Mouse (Mus musculus): ENCODE results near the gene Dab2ip. TPM values are rescaled to one million over a fixed set of nuclear protein-coding genes. Genes with fewer than 3 reads are reported as not detected.

Gene Dab2ip
- polyA plus RNA-seq, 1 experiment from 2014 or later, result 26.3 TPM

GRCm38 (mm10) chr2:35702608-35703007, 144.5 kb downstream of the Dab2ip start:
- ATAC-seq (ENCODE audit: low FRiP score, low TSS enrichment), result no peak
- 81% methylated on average over 6 of the region's 6 CpGs for WGBS
- peaks cover 6% of the 10 kb centered on the region for H3K4me1 ChIP-seq (ENCODE audit: insufficient read depth, low read length)

GRCm38 (mm10) chr2:35703241-35703640, 145.2 kb downstream of the Dab2ip start:
- Histone ChIP-seq H3K4me1 (ENCODE audit: insufficient read depth, low read length) (no peaks in the 10 kb centered on the region; the same call in 1 of the 2 replicates), H3K4me3 (ENCODE audit: low read length) (no peak overlapping the region), H3K4me2 (replicated peaks; ENCODE audit: low read depth, low read length) (no peak overlapping the region), H3K9me3 (ENCODE audit: low read length) (no peaks in the 10 kb centered on the region), H3K36me3 (ENCODE audit: insufficient read depth, low read length) (peaks cover 4% of the 10 kb centered on the region; the same call in 1 of the 2 replicates), H3K27me3 (ENCODE audit: insufficient read depth, low read length) (no peaks in the 10 kb centered on the region), H3K9ac (replicated peaks; ENCODE audit: low read length) (no peak overlapping the region), H3K27ac (ENCODE audit: low read length) (peak overlapping the region; percentile 35)
- 90% methylated on average over 3 of the region's 3 CpGs for WGBS
- no peak for ATAC-seq (ENCODE audit: low FRiP score, low TSS enrichment)

More at GRCm38 (mm10) chr2:35702608-35703007, 144.5 kb downstream of the Dab2ip start:
- Histone ChIP-seq H3K4me2 (replicated peaks; ENCODE audit: low read depth, low read length) (no peak overlapping the region), H3K36me3 (ENCODE audit: insufficient read depth, low read length) (peaks cover 4% of the 10 kb centered on the region; the same call in 1 of the 2 replicates), H3K4me3 (ENCODE audit: low read length) (no peak overlapping the region), H3K27ac (ENCODE audit: low read length) (peak overlapping the region; percentile 35), H3K27me3 (ENCODE audit: insufficient read depth, low read length) (no peaks in the 10 kb centered on the region), H3K9me3 (ENCODE audit: low read length) (no peaks in the 10 kb centered on the region), H3K9ac (replicated peaks; ENCODE audit: low read length) (no peak overlapping the region)

- peaks cover 54% of the 10 kb centered on the region for H3K36me3 ChIP-seq (ENCODE audit: insufficient read depth, low read length)
- no peak overlapping the region for H3K4me3 ChIP-seq (ENCODE audit: low read length)
- 93% methylated on average over 5 of the region's 5 CpGs for whole genome bisulfite sequencing
- H3K27ac ChIP-seq (ENCODE audit: low read length), result no peak overlapping the region
- no peak for ATAC-seq (ENCODE audit: low FRiP score, low TSS enrichment)
- no peaks in the 10 kb centered on the region for H3K27me3 ChIP-seq (ENCODE audit: insufficient read depth, low read length)
- no peak overlapping the region for H3K9ac ChIP-seq (replicated peaks; ENCODE audit: low read length)
- H3K4me1 ChIP-seq (ENCODE audit: insufficient read depth, low read length), result 0 out of 2 replicates have a peak, but pooled peaks cover 6% of the 10 kb centered on the region
- no peak overlapping the region for H3K4me2 ChIP-seq (replicated peaks; ENCODE audit: low read depth, low read length)
- H3K9me3 ChIP-seq (ENCODE audit: low read length), result no peaks in the 10 kb centered on the region
These were observed 154.5 kb downstream of the Dab2ip start for GRCm38 (mm10) chr2:35712611-35713010.

- ATAC-seq (ENCODE audit: low FRiP score, low TSS enrichment), result no peak
- Histone ChIP-seq H3K36me3 (ENCODE audit: insufficient read depth, low read length) (peaks cover 62% of the 10 kb centered on the region), H3K4me1 (ENCODE audit: insufficient read depth, low read length) (0 out of 2 replicates have a peak, but pooled peaks cover 6% of the 10 kb centered on the region), H3K9me3 (ENCODE audit: low read length) (no peaks in the 10 kb centered on the region), H3K9ac (replicated peaks; ENCODE audit: low read length) (no peak overlapping the region), H3K27me3 (ENCODE audit: insufficient read depth, low read length) (no peaks in the 10 kb centered on the region), H3K4me3 (ENCODE audit: low read length) (no peak overlapping the region), H3K4me2 (replicated peaks; ENCODE audit: low read depth, low read length) (no peak overlapping the region), H3K27ac (ENCODE audit: low read length) (no peak overlapping the region)
- WGBS, result 78% methylated on average over 7 of the region's 7 CpGs
These were observed 155.4 kb downstream of the Dab2ip start for GRCm38 (mm10) chr2:35713460-35713859.

- WGBS, result 41% methylated on average over 8 of the region's 8 CpGs
These were observed 156.7 kb downstream of the Dab2ip start for GRCm38 (mm10) chr2:35714742-35715167.

GRCm38 (mm10) chr2:35715485-35715884, 157.4 kb downstream of the Dab2ip start:
- no peak for ATAC-seq (ENCODE audit: low FRiP score, low TSS enrichment)
- Histone ChIP-seq H3K9me3 (ENCODE audit: low read length) (no peaks in the 10 kb centered on the region), H3K27me3 (ENCODE audit: insufficient read depth, low read length) (no peaks in the 10 kb centered on the region), H3K4me3 (ENCODE audit: low read length) (no peak overlapping the region), H3K4me2 (replicated peaks; ENCODE audit: low read depth, low read length) (no peak overlapping the region), H3K36me3 (ENCODE audit: insufficient read depth, low read length) (peaks cover 66% of the 10 kb centered on the region), H3K4me1 (ENCODE audit: insufficient read depth, low read length) (0 out of 2 replicates have a peak, but pooled peaks cover 6% of the 10 kb centered on the region), H3K9ac (replicated peaks; ENCODE audit: low read length) (no peak overlapping the region), H3K27ac (ENCODE audit: low read length) (no peak overlapping the region)
- WGBS, result 84% methylated on average over 3 of the region's 3 CpGs

More at GRCm38 (mm10) chr2:35714742-35715167, 156.7 kb downstream of the Dab2ip start:
- Histone ChIP-seq H3K27me3 (ENCODE audit: insufficient read depth, low read length) (no peaks in the 10 kb centered on the region), H3K36me3 (ENCODE audit: insufficient read depth, low read length) (peaks cover 66% of the 10 kb centered on the region), H3K4me2 (replicated peaks; ENCODE audit: low read depth, low read length) (no peak overlapping the region), H3K9me3 (ENCODE audit: low read length) (no peaks in the 10 kb centered on the region), H3K27ac (ENCODE audit: low read length) (no peak overlapping the region), H3K4me1 (ENCODE audit: insufficient read depth, low read length) (0 out of 2 replicates have a peak, but pooled peaks cover 6% of the 10 kb centered on the region), H3K9ac (replicated peaks; ENCODE audit: low read length) (no peak overlapping the region), H3K4me3 (ENCODE audit: low read length) (no peak overlapping the region)
- peak; percentile 52; the same call in 1 of the 2 replicates for ATAC-seq (ENCODE audit: low FRiP score, low TSS enrichment)

- no peak overlapping the region for H3K9ac ChIP-seq (replicated peaks; ENCODE audit: low read length)
- H3K4me3 ChIP-seq (ENCODE audit: low read length), result no peak overlapping the region
- H3K27me3 ChIP-seq (ENCODE audit: insufficient read depth, low read length), result no peaks in the 10 kb centered on the region
- 87% methylated on average over 1 of the region's 1 CpGs for WGBS
- H3K27ac ChIP-seq (ENCODE audit: low read length), result no peak overlapping the region
- ATAC-seq (ENCODE audit: low FRiP score, low TSS enrichment), result no peak
- no peaks in the 10 kb centered on the region for H3K9me3 ChIP-seq (ENCODE audit: low read length)
- peaks cover 67% of the 10 kb centered on the region for H3K36me3 ChIP-seq (ENCODE audit: insufficient read depth, low read length)
- 0 out of 2 replicates have a peak, but pooled peaks cover 6% of the 10 kb centered on the region for H3K4me1 ChIP-seq (ENCODE audit: insufficient read depth, low read length)
- H3K4me2 ChIP-seq (replicated peaks; ENCODE audit: low read depth, low read length), result no peak overlapping the region
These were observed 158.1 kb downstream of the Dab2ip start for GRCm38 (mm10) chr2:35716175-35716574.

- Histone ChIP-seq H3K9me3 (ENCODE audit: low read length) (no peaks in the 10 kb centered on the region), H3K4me3 (ENCODE audit: low read length) (no peak overlapping the region), H3K27me3 (ENCODE audit: insufficient read depth, low read length) (no peaks in the 10 kb centered on the region), H3K9ac (replicated peaks; ENCODE audit: low read length) (no peak overlapping the region), H3K36me3 (ENCODE audit: insufficient read depth, low read length) (peaks cover 78% of the 10 kb centered on the region), H3K4me1 (ENCODE audit: insufficient read depth, low read length) (0 out of 2 replicates have a peak, but pooled peaks cover 6% of the 10 kb centered on the region), H3K27ac (ENCODE audit: low read length) (no peak overlapping the region), H3K4me2 (replicated peaks; ENCODE audit: low read depth, low read length) (no peak overlapping the region)
- ATAC-seq (ENCODE audit: low FRiP score, low TSS enrichment), result no peak
- WGBS, result 81% methylated on average over 5 of the region's 5 CpGs
These were observed 160.0 kb downstream of the Dab2ip start for GRCm38 (mm10) chr2:35718003-35718500.

- Histone ChIP-seq H3K4me2 (replicated peaks; ENCODE audit: low read depth, low read length) (no peak overlapping the region), H3K4me1 (ENCODE audit: insufficient read depth, low read length) (0 out of 2 replicates have a peak, but pooled peaks cover 4% of the 10 kb centered on the region), H3K27me3 (ENCODE audit: insufficient read depth, low read length) (no peaks in the 10 kb centered on the region), H3K9me3 (ENCODE audit: low read length) (no peaks in the 10 kb centered on the region), H3K4me3 (ENCODE audit: low read length) (no peak overlapping the region), H3K27ac (ENCODE audit: low read length) (no peak overlapping the region), H3K9ac (replicated peaks; ENCODE audit: low read length) (no peak overlapping the region), H3K36me3 (ENCODE audit: insufficient read depth, low read length) (peaks cover 83% of the 10 kb centered on the region)
- no peak for ATAC-seq (ENCODE audit: low FRiP score, low TSS enrichment)
- 96% methylated on average over 9 of the region's 9 CpGs for WGBS
These were observed 160.6 kb downstream of the Dab2ip start for GRCm38 (mm10) chr2:35718662-35719061.

- Histone ChIP-seq H3K27me3 (ENCODE audit: insufficient read depth, low read length) (no peaks in the 10 kb centered on the region), H3K4me2 (replicated peaks; ENCODE audit: low read depth, low read length) (no peak overlapping the region), H3K9me3 (ENCODE audit: low read length) (no peaks in the 10 kb centered on the region), H3K36me3 (ENCODE audit: insufficient read depth, low read length) (peaks cover 83% of the 10 kb centered on the region), H3K4me1 (ENCODE audit: insufficient read depth, low read length) (no peaks in the 10 kb centered on the region), H3K9ac (replicated peaks; ENCODE audit: low read length) (no peak overlapping the region), H3K27ac (ENCODE audit: low read length) (no peak overlapping the region), H3K4me3 (ENCODE audit: low read length) (no peak overlapping the region)
- 90% methylated on average over 12 of the region's 12 CpGs for WGBS
- ATAC-seq (ENCODE audit: low FRiP score, low TSS enrichment), result no peak
These were observed 161.4 kb downstream of the Dab2ip start for GRCm38 (mm10) chr2:35719230-35720005.
